Mouse (Mus musculus) thymus, postnatal 14 days (tissue): ENCODE measurements around the gene Higd1a.

Source experiments
- DNase-seq: peaks from one replicate; pipeline ENCODE4 v3.0.0; 2021

Gene Higd1a

DNA sequence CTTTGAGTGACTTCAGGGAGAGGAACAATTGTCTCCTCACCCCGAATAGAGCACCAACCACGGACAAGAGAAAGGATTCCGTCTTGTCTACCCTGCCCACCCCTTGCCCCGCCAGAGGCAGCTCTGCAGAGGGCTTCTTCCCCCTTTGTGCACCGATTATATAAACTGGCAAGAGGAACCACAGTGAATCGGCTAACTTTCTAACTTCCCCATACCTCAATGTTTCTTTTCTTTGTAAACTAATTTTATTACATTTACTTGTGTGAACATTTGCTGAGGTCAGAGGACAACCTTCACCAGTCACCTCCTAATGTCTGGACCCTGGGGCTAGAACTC is at the start of gene Higd1a:
Higd1a (minus strand) TSS at position 210 of the 336 bp plus-strand sequence.
- no peak for DNase-seq

DNA sequence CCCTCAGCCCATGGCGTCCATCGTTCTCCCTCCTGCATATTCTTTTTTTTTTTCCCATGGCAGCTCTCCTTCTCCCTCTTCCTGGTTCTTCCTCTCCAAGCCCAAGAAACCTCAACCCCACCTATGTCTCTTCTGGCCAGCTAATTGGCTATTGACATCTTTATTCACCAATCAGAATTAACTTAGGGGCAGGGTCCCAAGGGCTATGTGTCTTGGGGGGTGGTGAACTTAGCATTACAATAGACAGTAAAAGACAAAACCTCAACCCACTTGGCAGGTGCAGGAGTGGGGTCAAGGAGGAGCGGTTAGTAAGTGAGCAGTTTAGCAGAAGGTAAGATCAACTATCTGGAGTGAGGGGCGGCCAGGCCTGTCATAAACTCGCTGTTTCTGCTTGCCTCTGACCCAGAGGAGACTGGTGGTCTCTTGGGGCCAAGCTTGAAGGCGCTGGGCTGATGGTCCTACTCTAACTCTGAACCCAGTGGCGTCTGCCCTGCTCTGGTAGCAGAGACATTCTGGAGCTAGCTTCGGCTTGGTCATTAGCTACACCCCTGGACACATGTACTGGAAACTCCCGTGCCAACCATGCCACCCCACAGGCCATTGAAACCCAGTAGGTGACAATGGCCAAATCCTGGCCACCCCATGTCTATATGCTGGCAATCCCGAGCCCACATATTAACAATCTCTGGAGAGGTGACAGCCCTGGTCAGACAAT is 49.4 kb upstream of the Higd1a start:
- DNase-seq = no peak

DNA sequence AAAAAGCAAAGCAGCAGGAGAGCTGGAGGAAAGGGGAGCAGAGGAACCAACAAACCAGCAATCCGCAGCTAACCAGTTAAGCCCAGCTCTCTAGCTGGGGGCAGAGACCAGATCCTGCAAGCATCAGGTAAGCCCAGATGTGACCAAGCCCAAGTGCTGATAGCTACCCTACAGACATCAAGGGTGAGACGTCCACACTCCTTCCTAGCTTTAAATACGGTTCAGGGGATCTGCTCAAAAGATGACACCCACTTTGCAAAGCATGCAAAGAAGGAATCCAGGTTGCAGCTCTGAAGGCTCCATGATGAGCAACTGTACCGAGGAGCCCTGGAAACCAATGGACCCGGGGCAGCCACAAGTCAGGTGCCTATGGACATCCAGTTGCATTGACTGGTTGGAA is 48.3 kb upstream of the Higd1a start:
- no peak for DNase-seq

DNA sequence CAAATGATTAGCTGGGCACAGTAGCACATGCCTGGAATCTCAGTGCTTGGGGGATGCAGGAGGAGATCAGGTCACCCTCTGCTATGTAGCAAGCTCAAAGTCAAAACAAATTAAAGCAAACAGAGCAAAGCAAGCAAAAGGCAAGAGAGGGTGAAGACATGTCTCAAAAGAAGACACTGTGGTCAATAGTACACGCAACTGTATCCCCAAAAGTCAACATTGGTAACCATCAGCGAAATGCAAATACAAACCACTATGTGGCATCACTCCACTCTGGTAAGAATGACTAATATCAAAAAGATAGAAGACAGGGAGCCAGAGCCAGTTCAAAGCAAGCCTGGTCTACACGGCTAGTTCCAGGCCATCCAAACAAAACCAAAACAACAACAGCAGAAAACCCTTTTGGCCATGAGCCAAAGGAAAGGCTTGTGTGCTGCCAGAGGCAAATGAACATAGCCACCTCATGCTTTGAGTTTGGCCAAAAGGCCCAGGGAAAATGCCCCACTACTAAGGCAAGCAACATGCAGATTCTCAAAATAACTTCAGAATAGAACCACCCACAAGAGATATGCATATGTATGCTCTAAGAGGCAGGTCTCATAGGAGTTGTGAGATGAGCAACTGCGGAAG is 47.5 kb upstream of the Higd1a start:
- no peak for DNase-seq

DNA sequence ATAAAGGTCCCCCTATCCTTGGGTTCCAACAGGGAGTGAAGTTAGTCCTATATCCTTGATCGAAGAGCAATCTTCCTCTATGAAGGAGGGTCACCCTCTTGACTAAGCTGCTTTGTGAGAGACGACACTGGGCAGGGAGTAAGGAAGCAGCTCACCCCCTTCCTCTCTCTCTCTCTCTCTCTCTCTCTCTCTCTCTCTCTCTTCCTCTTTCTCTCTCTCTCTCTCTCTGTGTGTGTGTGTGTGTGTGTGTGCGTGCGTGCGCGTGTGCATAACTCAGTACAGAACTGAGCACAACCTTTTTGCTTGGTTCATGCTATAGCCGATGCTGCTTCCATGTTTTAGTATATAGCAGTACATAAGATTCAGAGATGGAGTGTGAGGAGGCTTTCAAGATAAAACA is 46.8 kb upstream of the Higd1a start:
- DNase-seq = no peak

DNA sequence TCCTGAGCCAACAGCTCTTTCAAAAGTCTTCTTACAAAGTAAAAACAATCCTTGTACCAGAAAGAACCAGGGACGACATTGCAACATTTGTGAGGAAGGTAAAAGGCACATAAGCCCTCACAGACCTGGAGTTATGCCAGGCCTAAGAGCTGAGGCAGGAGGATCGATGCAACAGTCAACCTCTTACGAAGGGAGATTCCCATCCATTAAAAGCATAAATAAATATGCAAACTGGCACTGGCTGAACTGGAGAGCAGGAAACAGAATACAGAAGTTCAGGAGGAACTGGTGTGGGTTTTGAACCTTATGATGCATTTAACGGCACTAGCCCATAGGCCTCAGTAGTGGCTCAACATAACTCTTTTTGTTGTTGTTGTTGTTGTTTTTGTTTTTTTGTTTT is 46.2 kb upstream of the Higd1a start:
- DNase-seq = no peak

DNA sequence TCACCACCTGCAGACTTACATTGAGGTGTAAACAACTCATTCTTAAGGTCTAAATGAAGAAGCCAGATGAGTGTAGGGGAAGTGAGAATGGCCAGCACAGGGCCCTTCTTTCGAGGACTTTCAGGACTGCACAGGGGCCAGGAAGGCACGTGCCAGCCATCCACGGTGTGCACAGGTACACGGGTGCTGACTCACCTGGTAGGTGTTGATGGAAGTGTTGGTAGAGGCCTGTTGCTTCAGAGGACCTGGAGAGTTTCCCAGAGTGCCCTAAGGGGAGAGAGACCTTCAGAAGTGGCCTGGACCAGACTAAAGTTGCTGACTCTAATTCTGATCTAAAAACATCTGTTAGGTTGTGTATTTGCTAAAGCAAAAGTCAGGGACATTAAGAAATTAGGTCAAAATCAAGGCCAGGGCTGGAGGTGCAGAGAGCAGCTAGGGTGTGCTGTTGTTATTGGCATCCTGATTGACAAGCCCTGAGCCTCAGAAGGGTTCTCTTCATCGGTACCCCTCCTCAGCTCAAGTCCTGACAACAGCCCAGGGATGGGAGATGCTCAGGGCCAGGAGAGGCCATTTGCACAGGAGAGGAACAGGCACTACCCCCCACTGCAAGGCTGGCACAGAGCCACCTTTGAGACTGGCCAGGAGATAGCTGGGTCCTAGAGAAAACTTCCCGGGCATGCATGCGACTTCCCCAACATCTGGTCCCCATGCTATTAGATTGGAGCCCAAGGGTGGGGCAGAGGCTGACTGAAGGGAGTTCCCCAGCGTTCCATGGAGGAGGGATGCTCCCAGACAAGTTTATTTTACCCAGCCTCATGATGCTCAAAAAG is 45.5 kb upstream of the Higd1a start:
- DNase-seq = no peak

DNA sequence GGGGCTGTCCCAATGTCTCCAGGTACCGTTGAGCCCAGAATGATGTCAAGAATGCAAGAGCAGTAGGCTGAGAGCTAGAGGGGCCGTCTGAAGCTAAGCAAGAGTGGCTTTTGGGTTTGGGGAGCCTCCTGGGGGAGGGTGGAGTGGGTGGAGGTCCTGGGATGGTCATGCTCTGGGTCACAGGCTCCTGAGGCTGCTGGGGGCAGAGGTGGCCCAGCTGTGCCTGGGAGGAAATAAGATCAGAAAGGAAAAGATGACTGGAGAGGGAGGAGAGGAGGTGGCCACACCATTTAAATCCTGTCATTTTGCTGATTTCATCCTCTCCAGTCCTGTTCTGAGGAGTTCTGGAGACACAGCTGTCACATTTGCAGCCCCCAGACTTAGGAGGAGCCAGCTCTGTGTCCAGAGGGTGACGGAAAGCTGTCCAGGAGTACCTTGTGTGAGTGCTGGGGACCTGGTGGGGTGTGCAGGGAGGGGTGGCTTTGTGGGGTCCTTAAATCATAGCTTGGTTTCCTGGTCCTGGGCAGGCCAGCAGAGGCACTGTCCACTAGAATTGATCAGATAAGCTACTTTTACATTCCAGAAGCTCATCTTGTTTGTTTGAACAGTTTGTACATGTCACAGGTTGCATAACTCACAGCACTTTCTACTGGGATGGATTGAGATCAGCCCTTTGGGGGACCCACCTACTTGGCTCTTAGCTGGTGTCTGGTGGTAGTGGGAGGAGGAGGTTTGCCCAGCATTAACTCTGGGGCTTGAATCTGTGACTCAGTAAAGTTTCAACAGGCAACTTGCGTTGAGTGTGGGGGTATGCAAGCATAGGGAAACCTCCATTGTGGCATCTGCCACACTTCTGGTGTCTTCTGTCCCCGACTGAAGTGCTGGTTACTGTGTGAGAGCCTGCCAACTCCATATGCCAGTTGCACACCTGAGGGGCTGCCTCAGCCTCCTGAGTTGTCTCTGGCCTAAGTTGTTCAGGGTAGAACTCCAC is 43.8 kb upstream of the Higd1a start:
- DNase-seq = no peak

DNA sequence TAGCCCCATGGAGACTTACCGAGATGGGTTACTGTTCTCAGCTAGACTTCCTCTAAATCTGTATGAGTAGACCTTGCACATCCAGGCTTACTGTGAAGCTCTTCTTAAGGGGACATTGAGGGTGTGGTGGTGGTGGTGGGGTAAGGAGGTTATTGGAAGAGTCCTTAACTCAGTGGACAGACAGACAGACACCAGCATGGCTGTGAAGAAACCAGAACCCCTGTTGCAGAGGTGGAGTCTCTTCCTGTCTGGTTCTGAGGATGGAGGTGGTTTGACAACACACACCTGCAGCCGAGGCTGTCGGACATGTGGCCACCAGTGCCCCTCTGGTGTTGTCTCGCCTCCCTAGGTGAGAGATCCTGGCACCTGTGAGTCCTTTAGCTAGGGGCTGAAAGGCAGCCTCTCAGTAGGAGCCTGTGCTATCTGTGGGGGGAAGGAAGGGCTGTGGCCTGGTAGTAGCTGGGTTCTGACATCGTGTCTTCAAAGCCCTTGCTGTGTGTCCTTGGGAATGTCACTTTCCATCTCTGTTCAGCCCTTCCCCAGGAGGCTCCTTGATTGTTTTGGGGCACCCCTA is 42.2 kb upstream of the Higd1a start:
- DNase-seq = no peak

DNA sequence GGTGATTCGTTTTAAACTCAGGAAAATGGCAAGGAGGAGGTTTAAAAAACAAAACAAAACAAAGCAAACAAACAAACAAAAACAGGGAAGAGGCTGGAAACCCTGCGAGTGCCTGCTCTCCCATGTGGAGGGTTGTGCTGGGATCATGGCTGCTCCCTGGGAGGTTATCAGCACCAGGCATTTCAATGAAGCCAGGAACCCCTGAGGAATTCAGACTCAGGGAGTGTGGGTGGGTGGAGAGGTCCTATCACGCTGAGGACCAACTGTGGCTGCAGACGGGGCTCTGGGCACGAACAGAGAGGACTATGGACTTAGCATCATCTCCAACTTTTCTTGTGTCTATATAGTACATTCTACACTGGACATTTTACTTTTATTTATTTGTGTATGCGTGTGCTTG is 41.1 kb upstream of the Higd1a start:
- DNase-seq = no peak

DNA sequence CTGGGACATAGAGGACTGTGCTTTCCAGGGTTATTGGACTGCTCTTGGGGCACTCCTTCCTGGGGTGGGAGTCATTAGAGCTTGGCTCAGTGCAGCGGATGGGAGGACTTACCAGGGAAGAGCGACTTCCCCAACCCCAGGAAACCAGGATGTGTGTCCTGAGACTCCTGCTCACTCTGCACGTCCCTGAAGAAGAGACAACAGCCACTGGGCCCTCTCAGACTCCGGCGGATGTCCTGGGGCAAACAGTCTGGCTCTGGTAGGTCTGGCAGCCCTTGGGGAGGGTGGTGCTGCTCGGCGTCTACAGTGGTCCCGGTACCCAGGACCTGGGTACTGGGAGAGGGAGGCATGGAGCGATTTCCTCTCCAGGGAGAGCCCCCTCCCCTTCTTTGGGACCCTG is 40.1 kb upstream of the Higd1a start, which contains the start of gene Ackr2:
Ackr2 (plus strand) TSS at position 111 of the 400 bp plus-strand sequence.
- no peak for DNase-seq

DNA sequence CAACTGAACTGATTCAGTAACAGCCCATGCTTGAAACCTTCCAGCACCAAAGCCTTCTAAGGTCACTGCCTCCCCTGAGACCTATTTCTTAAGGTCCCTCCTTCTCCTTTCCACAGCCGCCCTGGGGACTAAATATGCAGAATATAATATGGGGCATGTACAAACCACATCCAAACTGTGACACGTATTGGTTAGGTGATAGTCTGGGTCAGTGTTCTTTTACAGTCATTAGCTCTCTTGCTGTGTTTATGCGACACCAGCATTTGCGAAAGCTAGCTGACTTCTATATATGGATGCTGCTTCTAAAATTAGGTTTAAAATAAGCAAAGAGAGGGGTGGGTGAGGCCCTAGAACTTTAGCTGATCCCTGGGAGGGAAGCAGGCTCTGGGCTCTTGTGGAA is 38.7 kb upstream of the Higd1a start:
- DNase-seq = no peak

DNA sequence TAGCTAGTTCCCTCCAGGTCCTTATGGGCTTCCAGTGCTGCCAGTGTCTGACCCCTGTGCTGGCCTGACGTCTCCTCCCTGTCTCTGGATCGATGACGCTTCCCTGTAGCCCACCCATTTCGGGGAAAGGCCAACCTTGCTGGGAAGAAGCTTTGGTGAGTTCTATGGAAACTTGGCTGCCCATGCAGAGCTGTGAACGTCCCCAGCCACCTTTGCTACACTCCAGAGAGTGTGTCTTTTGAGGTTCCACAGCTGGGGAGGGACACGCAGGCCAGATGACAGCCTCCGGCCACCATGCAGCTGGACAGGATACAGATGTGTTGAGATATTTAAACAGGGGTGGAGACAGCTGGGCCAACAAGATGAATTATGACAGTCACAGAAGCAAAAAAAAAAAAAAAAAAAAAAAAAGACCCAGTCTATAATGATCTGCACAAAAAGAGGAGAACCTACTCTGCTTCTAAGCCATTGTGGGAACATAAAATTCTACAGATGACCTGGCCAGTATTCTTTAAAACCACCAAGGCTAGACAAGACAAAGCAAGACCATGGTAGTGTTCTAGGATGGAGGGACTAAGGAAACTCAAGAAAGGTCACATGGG is 37.3 kb upstream of the Higd1a start:
- DNase-seq = no peak

DNA sequence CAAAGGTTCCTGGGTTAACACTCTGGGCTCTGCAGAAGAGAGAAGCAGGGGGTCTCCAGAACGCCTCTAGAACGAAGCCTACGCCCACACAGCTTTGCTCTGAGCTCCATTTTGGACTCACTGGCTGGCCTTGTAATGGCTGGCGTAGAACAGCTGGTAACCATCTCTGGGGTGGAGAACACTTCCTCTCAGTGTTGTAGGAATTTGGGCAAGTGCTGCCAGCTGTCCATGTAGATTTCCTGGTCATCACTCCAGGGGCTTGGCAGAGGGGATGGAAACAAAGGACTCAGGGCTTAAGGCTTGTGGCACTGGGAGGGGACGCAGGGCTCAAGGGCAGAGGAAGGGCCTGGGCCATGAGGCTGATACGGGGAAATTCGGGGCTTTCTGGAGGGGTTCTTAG is 36.3 kb upstream of the Higd1a start:
- DNase-seq = no peak

DNA sequence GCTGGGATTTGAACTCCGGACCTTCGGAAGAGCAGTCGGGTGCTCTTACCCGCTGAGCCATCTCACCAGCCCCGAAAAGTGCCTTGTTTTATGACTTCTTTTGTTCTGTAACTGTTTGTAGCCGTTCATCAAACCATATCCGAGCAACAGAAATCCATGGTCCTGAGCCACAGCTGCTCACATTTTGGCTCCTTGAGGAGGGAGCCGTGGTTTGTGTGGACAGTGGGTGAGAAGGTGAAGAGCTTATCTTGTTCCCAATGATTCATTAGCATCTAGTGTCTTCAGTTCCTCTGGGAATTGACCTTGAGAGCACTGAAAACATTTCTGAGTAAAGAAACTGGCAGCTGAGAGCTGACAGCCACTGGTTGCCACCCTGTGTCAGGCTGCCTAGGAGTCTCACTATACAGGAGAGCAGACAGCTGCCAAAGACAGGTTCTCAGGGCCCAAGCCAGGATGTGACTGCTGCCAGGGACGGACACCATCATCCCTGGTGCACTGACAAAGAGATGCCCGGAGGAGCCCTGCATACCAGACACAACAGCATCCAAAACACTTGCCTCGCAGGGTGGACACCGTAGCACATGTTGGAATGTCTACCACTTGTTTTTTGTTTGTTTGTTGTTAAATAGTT is 34.0 kb upstream of the Higd1a start:
- DNase-seq = no peak

DNA sequence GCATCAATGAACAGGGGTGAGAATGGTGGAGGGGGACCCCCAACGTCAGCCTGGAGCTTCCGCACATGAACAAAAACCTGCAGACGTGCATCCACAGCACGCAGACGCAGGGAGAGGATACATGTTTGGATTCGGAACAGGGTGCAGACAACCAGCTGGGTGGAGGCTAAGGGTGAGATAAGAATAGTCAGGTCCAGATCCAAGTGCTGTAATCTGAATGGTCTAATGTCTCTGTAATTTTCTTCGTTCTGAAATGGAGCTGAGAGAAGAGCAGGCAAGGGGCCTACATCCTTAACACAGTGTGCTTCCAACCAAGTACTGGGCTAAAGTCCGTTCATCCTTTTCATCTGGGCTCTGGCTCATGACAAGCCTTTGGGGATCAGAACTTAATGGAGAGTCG is 33.1 kb upstream of the Higd1a start:
- DNase-seq = no peak

DNA sequence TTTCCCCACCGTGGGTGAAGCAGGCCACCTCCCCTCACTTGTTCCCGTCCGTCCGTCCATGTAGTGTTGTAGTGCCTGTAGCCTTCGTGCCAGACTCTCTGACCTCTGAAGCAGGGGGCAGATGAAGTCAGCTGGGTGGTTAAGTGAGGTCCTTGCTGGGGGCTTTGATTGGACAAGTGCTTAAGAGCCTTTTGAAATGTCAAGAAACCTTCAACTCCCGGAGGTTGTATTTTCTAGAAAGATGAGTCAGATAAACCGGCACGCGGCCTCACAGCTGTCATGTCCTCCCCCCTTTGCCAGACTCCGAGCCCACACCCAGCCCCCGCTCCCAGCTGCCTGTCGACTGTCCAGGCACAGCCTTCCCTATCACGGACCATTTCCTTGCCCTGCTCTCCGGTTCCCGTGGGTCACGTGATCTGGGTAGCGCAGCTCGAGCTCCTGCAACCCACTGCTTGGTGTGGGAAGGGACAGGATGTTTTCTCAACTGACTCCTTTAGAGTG is 32.3 kb upstream of the Higd1a start:
- DNase-seq = peak; percentile 60

DNA sequence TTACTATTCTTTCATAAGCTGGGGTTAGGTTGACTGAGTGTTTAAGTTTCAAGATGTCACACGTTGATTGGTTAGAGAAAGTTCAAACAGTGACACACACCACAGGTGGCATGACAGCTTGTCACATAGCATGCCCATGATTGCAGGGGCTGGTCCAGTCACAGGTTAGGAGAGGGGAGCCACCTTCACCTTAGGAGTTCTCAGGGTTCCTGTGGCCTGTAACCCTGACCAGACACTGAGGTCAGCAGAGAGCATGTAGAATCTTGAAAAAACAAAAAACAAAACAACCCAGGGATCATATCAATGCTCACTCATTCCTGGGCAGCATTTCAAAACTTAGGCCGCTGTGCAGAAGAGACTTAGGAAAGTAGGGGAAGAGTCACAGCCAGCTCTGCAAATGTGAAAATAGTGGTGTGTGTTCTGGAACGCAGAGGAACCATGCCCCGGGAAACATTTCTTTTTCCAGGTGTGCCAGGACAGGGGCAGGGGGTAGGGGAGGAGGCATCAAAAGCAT is 31.8 kb upstream of the Higd1a start:
- no peak for DNase-seq

DNA sequence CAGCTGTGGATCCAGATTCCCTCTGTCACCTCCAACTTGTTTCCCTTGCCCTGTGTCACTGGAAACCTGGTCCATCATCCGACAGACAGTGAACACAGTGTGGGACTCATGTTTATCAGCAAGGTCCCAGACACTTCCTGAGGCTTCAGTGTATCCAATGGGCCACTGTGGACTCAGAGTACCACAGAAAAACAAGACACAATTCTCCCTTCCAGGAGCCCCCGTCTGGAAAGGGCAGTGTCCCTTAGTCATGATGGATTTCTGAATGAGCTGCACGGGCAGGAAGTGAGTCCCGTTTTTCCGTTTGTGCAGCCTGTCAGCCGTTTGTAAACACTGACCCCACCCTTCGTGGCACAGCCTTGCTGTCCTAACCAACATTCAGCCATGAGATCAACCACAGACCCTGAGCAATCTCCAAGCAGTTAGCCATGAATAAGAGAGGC is 23.9 kb upstream of the Higd1a start:
- no peak for DNase-seq

DNA sequence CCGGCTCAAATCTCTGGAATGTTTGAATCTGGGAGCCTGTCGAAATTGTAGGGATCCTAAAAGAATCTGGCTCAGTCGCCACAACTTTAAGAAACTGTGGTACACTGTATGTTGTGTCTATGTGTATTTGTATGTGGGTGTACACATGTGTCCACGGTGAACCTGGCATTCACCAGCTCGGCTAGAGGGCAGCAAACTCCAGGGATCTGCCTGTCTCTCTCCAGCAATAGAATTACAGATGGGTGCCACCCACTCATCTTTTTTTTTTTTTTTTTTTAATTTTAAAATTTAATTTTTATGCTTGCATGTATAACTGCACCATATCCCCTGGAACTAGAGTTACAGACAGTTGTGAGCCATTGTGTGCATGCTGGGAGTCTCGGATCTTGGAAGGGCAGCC is 23.1 kb upstream of the Higd1a start:
- peak; percentile 21 for DNase-seq

DNA sequence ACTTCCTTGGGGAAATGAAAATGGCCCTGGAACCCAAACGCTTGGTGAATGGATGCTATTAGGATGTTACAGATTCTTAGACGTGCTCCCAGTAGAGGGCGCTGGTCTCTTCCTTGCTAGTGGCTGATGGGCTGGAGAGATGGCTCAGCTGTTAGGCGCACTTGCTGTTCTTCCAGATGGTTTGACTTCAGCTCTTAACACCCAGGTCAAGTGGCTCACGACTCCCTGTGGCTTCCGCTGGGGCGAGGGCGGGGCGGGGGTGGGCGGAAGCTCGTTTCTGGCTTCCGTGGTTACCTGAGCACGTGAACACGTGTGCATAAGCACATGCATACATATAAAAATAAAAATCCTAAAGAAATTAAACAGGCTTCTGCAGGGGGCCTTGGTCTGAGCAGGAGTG is 22.7 kb upstream of the Higd1a start:
- peak; percentile 80 for DNase-seq
